Mouse (Mus musculus) spleen, adult 2 months (tissue): ENCODE data around the gene Mdm4. TPM values are rescaled to one million over a fixed set of nuclear protein-coding genes. Genes with fewer than 3 reads are reported as not detected.

Experiments used
- DNase-seq, 2 experiments: peaks; one replicate each; pipeline versions ENCODE4 v3.0.0 to v3.0.0-alpha.2; 2012 to 2021; ENCODE audit warnings: low spot score in 2 of 2, low read depth in 1 of 2
- H3K27ac ChIP-seq: fragments of 200-500 bp; 2 replicates; pipeline ENCODE4 v1.5.1; 2012; ENCODE audit warnings: low read length, inconsistent platforms; ENCODE audit not compliant: insufficient read depth
- H3K27me3 ChIP-seq: fragments of 200-500 bp; 2 replicates; pipeline ENCODE4 v1.6.1; 2012; ENCODE audit warnings: mild to moderate bottlenecking, moderate library complexity, low read length, inconsistent platforms; ENCODE audit not compliant: control insufficient read depth, insufficient read depth
- H3K36me3 ChIP-seq: fragments of 200-500 bp; 2 replicates; pipeline ENCODE4 v1.6.1; 2012; ENCODE audit warnings: mild to moderate bottlenecking, low read length, inconsistent platforms; ENCODE audit not compliant: control insufficient read depth, insufficient read depth
- H3K4me1 ChIP-seq: fragments of 200-500 bp; 2 replicates; pipeline ENCODE4 v1.6.1; 2011; ENCODE audit warnings: inconsistent platforms; ENCODE audit not compliant: control insufficient read depth, insufficient read depth, insufficient read length
- H3K4me3 ChIP-seq: fragments of 200-500 bp; 2 replicates; pipeline ENCODE4 v1.5.1; 2011; ENCODE audit warnings: mild to moderate bottlenecking, inconsistent platforms; ENCODE audit not compliant: insufficient read depth, insufficient read length; ENCODE audit errors: extremely low read depth
- CTCF ChIP-seq: fragments of 200-500 bp; IDR thresholded peaks from 2 replicates; pipeline ENCODE4 v1.5.1; 2011; ENCODE audit warnings: mild to moderate bottlenecking, inconsistent platforms; ENCODE audit not compliant: insufficient read depth, insufficient read length, insufficient replicate concordance; ENCODE audit errors: extremely low read depth
- POLR2A ChIP-seq: fragments of 200-500 bp; IDR thresholded peaks from 2 replicates; pipeline ENCODE4 v1.6.1; 2011; ENCODE audit warnings: low read depth, low read length, inconsistent platforms
- WGBS: fragments of 180-500 bp; shearing (Covaris S2); methylation state at CpG from one replicate; pipeline ENCODE4 v1.1.7; 2018; 5-methylcytosine and 5-hydroxymethylcytosine counted together
- polyA plus RNA-seq: library from polyadenylated mRNA; depleted of rRNA; stranded (reverse); fragments of >200 nt; gene quantifications from 2 replicates; pipeline ENCODE4 v1.2.3, GENCODE M21; 2012

Gene Mdm4
- polyA plus RNA-seq, 1 experiment, result 39.3 TPM

GRCm38 (mm10) chr1:132956809-132957208 is 73.6 kb downstream of the Mdm4 start:
- TF ChIP-seq POLR2A (no peak), CTCF (no peak)
- Histone ChIP-seq H3K27ac (no peak overlapping the region), H3K27me3 (no peaks in the 10 kb centered on the region), H3K4me3 (no peak overlapping the region), H3K4me1 (no peaks in the 10 kb centered on the region), H3K36me3 (no peaks in the 10 kb centered on the region)
- 76% methylated on average over 5 of the region's 5 CpGs for WGBS
- DNase-seq, result no peak

DNA sequence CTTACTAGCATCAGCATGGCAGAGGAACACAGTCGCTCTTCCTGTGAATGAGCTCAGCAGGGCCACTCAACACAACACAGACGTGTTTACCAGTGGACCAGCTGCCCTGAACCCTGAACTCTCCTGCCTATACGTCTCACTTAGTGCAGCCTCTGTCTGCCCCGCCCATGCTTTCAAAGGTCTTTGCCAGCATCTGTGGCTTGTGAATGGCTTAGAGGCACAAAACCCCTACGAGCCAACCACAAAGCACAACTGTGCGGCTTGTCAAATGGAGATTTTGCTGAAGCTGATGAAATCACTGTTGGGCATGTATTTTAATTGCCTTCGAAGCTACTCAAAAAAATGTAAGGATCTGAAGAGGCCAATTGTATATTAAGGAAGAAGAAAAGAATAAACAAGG is 82.5 kb downstream of the Mdm4 start:
- no peak for DNase-seq
- WGBS, result 71% methylated on average over 7 of the region's 7 CpGs
- H3K27me3 ChIP-seq, result no peaks in the 10 kb centered on the region
- no peak for TF ChIP-seq CTCF
- TF ChIP-seq POLR2A, result no peak
- H3K4me1 ChIP-seq, result no peaks in the 10 kb centered on the region
- H3K36me3 ChIP-seq, result no peaks in the 10 kb centered on the region
- no peak overlapping the region for H3K27ac ChIP-seq
- H3K4me3 ChIP-seq, result no peak overlapping the region

DNA sequence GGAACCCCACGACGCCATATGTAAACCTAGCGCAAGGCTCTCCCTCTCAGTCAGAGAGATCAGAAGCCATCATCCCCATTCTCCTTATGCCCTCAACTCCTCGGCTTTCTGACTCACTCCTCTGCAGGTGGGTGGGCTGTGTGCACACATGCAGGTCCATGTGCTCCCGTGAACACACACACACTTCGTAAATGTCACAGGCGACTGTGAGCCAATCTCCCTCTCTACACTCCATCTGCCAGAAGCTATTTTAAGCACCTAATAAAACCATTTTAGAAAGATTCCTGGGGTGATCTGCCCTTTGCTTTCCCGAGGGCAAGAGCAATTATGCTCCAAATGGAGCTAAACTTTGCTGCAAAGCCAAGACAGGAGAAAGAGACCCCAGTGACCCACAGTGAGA is 84.5 kb downstream of the Mdm4 start:
- H3K36me3 ChIP-seq, result no peaks in the 10 kb centered on the region
- no peaks in the 10 kb centered on the region for H3K27me3 ChIP-seq
- no peaks in the 10 kb centered on the region for H3K4me1 ChIP-seq
- WGBS, result 63% methylated on average over 8 of the region's 8 CpGs
- H3K27ac ChIP-seq, result no peak overlapping the region
- TF ChIP-seq POLR2A (no peak), CTCF (no peak)
- no peak overlapping the region for H3K4me3 ChIP-seq
- DNase-seq, result no peak

- Histone ChIP-seq H3K4me3 (no peak overlapping the region), H3K36me3 (no peaks in the 10 kb centered on the region), H3K27me3 (no peaks in the 10 kb centered on the region), H3K4me1 (no peaks in the 10 kb centered on the region), H3K27ac (no peak overlapping the region)
- no peak for DNase-seq
- TF ChIP-seq POLR2A, result no peak
- WGBS, result 80% methylated on average over 8 of the region's 8 CpGs
Measured at GRCm38 (mm10) chr1:132938975-132939374, 91.4 kb downstream of the Mdm4 start.

- H3K36me3 ChIP-seq, result no peaks in the 10 kb centered on the region
- DNase-seq, result no peak
- H3K27me3 ChIP-seq, result no peaks in the 10 kb centered on the region
- 91% methylated on average over 26 of the region's 26 CpGs for WGBS
- H3K27ac ChIP-seq, result no peak overlapping the region
- TF ChIP-seq CTCF, result no peak
- no peak for TF ChIP-seq POLR2A
- H3K4me1 ChIP-seq, result no peaks in the 10 kb centered on the region
- H3K4me3 ChIP-seq, result no peak overlapping the region
Measured at GRCm38 (mm10) chr1:132937296-132938030, 92.9 kb downstream of the Mdm4 start.

- TF ChIP-seq CTCF (no peak), POLR2A (no peak)
- H3K27ac ChIP-seq, result no peak overlapping the region
- no peaks in the 10 kb centered on the region for H3K27me3 ChIP-seq
- no peaks in the 10 kb centered on the region for H3K4me1 ChIP-seq
- WGBS, result 36% methylated on average over 6 of the region's 7 CpGs
- no peaks in the 10 kb centered on the region for H3K36me3 ChIP-seq
- DNase-seq, result no peak
- H3K4me3 ChIP-seq, result no peak overlapping the region
Measured at GRCm38 (mm10) chr1:132934856-132935255, 95.5 kb downstream of the Mdm4 start.

DNA sequence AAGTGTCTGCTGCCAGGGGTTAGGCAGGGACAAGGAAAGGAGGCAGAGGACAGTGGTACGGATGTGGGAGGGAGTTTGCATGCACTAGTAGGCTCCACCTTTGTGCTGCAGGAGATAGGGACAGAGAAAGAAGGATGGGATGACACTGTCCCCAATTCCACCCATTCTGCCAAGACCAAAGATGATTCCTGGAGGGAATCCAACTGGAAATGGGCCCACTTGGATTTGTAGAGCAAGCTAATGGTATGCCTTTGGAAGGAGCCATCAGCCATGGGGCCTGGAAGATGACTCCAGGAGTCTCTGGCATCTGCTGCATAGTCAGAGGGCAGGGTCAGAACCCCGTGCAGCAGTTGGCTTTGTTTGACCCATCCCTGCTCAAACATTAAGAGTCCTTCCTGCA is 97.9 kb downstream of the Mdm4 start:
- H3K4me1 ChIP-seq, result no peaks in the 10 kb centered on the region
- H3K4me3 ChIP-seq, result no peak overlapping the region
- TF ChIP-seq CTCF, result no peak
- no peak for TF ChIP-seq POLR2A
- WGBS, result 77% methylated on average over 2 of the region's 2 CpGs
- H3K27me3 ChIP-seq, result no peaks in the 10 kb centered on the region
- no peaks in the 10 kb centered on the region for H3K36me3 ChIP-seq
- H3K27ac ChIP-seq, result no peak overlapping the region
- no peak for DNase-seq
